Mouse (Mus musculus) granulocyte monocyte progenitor cell, adult 5-6 weeks (primary cell): ENCODE results near the gene Thop1. TPM values are rescaled to one million over a fixed set of nuclear protein-coding genes. Genes with fewer than 3 reads are reported as not detected.

Source experiments
- ATAC-seq: replicated peaks from 2 replicates; pipeline ENCODE4 v1.8.0; 2016; ENCODE audit warnings: mild to moderate bottlenecking, moderate TSS enrichment, inconsistent platforms; ENCODE audit not compliant: poor library complexity, severe bottlenecking
- total RNA-seq, 2 experiments: library from RNA; stranded (forward) in 1 of 2; stranded (reverse) in 1 of 2; fragments of 200-712, 200-1000 nt in 1 of 2; fragments of >200 nt in 1 of 2; fragmentation: Nextera tagmentation in 1 of 2; gene quantifications; 2 replicates each; pipeline ENCODE4 v1.2.3; 2014 to 2017

Thop1 gene
- total RNA-seq, 2 experiments from 2014 or later, result 23.3 to 26.3 TPM

DNA sequence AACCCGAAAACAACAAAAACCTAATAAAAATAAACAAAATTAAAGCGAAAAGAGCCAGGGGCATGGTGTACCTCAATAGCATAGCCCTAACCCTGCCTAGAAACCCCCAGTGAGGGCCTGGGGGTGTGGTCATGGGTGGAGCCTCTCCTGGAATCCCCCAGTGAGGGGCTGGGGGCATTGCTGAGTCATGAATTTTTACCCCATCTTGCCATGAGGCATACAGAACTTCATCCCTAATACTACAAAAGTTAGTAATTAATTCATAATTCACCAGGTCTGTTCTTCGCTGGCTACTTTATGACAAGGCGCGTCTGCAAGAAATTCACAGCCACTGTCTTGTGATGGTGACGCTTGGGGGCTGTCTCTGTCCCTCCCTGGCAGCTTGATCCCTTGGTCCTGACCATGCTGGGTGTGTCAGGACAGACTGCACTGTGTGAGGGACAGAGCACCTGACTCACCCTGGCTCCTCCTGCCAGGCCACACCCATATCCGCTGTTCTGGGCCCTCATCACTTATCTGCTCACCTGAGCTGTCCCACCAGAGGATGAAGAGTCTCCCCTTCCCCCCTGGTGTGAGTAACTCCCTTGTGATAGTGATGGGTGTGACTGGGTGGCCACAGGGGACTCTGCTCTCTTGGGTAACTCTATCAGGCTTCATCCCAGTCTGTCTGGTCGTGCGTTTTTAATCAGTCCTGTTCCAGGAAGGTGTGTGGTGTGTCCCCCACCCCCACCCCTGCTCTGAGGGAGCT is 25.3 kb downstream of the Thop1 start:
- no peak for ATAC-seq

DNA sequence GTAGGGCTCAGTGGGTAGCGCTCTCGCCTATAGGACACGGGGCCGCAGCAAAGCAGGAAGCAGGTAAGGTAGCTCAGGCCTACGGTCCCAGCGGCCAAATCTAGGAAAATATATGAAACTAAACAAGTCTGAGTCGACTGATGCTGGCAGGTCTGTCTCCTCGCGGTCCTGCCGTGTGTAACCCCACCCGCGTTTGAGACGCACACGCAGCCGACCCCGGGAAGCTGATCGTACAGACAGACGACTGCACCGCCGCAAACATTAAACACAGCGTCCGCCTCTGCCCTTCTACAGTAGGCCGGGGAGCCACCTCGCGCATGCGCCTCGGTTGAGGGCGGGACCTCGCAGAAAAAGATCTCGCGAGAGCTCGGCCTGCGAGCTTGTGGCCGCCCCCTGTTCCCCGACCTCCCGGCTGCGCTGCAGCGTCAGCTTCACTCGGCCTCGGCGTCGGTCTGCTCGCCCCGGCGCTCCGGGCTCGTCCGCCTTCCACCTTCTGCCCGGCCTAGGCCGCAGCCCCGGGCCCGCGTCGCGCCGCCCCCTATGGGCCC is 35.8 kb downstream of the Thop1 start, which contains the start of gene Map2k2:
Gene Map2k2 (plus strand): TSS at position 351 of the 548 bp plus-strand sequence.
- ATAC-seq, result peak; percentile 82

DNA sequence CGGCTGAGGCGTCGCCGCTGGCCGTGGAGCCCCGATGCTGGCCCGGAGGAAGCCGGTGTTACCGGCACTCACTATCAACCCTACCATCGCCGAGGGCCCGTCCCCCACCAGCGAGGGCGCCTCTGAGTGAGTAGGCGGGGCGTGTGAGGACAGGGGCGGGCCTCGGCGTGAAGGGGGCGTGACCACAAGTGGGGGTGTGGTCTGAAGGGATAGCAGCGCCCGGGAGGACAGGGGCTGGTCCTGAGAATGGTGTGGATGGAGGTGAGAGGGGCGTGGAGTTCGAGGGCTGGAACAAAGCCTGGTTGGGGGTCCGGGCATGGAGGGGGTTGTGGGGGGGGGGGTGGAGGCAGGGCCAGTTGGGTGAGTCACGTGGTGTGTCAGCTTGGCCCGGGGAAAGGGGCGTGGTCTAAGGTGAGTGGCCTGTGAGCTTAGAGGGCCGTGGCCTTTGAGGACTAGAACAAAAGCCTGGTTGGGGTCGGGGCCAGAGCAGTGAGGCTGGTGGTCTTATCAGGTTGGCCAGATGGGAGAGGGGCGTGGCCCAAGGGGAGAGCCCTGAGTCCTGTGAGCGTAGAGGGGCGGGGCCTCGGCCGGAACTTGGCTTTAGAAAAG is 36.4 kb downstream of the Thop1 start:
- peak; percentile 82 for ATAC-seq

DNA sequence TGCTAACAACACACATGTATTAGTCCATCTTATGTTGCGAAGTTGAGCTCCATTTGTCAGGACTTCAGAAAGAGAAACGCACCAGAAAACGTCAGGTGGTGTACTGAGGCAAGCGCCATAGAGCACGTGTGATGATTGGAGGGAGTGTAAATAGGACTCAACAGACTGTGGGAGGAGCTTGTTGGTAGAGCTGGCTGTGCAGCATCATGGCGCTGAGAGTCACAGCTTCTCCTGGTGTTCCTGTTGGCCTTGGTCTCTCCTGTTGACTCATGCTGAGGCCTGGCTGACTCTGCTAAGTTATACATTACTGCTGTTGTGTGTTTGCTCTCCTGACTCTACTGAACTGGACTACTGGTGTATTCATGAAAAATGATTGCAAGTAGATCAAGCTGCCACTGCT is 43.1 kb downstream of the Thop1 start:
- no peak for ATAC-seq

DNA sequence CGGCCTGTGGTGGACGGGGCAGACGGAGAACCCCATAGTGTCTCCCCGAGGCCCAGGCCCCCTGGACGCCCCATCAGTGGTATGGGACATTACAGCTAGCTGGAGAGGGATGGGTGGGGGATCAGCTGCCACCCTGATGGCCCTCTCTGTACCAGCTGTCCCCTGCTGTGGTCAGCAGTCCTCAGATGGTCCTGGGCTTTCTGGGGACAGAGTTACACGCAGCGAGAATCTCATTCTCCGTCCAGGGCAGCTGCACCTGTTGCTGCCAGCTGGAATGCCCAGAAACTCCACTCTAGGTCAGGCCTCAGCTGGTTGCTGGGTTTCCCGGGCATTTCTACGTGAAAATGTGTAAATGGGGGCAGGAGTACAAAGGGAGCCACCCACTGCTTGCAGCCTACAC is 49.8 kb downstream of the Thop1 start:
- ATAC-seq, result no peak

DNA sequence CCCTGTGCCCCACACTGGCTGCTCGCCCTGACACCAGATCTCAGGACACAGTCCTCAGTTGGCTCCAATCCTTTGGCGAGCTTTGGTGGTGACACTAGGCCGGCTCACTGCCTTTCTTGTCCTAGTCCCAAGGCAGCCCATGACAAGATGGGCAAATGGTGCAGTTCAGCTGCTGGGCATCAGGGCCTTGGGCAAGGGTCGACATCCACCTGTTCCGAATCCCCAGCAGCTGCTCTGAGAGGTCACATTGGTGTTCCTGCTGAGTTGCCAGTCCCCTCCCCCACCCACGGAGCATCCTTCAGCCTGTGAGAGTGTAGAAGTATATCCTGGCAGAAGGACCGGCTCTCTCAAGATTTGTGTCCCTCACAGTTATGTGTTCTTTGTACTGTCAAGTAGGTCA is 50.8 kb downstream of the Thop1 start:
- no peak for ATAC-seq

DNA sequence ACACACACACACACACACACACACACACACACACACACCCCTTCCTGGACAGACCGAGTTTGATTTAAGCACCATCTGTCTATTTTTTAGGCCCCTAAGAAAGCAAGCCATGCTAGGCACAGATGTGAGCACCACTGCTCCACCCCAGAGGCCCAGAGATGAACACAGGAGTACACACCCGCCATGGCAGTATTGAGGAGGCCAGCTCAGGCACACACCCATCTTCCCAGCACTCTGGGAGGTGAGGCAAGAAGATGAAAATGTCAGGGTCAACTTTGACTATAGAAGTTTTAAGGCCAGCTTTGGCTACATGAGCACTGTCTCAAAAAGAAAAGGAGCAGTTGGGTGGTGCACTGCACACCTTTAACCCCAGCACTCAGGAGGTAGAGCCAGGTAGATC is 53.1 kb downstream of the Thop1 start:
- ATAC-seq, result no peak

DNA sequence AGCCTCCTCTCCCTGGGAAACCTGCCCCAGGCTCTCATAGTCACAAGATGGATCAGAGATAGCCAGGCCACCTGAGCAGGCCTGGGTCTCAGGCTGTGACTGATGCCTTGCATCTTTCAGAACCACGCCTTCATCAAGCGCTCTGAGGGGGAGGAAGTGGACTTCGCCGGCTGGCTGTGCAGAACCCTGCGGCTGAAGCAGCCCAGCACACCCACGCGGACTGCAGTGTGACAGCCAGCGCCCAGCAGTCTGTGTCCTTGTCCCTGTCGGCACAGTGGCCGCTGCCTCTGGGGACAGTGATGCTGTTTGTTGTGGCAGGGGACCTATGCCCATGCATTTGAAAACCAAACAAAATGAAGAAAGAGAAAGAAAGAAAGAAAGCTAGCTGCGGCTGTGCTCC is 53.7 kb downstream of the Thop1 start:
- ATAC-seq, result no peak

Other genes with a start within 250 kb of the Thop1 start
- gene Oaz1, start 243.4 kb upstream of the Thop1 start, total RNA-seq (2014; fragmentation: Nextera tagmentation), result 1,332 and 1,363 TPM in 2 replicates
- 324 and 374 TPM in 2 replicates for gene Oaz1, start 243.4 kb upstream of the Thop1 start, total RNA-seq (2017)
- gene Lingo3, start 226.0 kb upstream of the Thop1 start, total RNA-seq (2014; fragmentation: Nextera tagmentation), result 0.21 TPM in 1 of 2 replicates, not detected in the other
- 0.15 TPM in 1 of 2 replicates, not detected in the other for gene Lingo3, start 226.0 kb upstream of the Thop1 start, total RNA-seq (2017)
- gene Lsm7, start 214.8 kb upstream of the Thop1 start, total RNA-seq (2014; fragmentation: Nextera tagmentation), result 207 and 210 TPM in 2 replicates
- 378 and 439 TPM in 2 replicates for gene Lsm7, start 214.8 kb upstream of the Thop1 start, total RNA-seq (2017)
- 15.2 and 20.9 TPM in 2 replicates for gene Sppl2b, start 214.8 kb upstream of the Thop1 start, total RNA-seq (2014; fragmentation: Nextera tagmentation)
- gene Sppl2b, start 214.8 kb upstream of the Thop1 start, total RNA-seq (2017), result 12.2 and 14.1 TPM in 2 replicates
- gene Tmprss9, start 198.2 kb upstream of the Thop1 start, total RNA-seq (2014; fragmentation: Nextera tagmentation), result not detected in 2 replicates
- gene Tmprss9, start 198.2 kb upstream of the Thop1 start, total RNA-seq (2017), result not detected in 2 replicates
- gene Timm13, start 169.1 kb upstream of the Thop1 start, total RNA-seq (2014; fragmentation: Nextera tagmentation), result 145 and 158 TPM in 2 replicates
- gene Timm13, start 169.1 kb upstream of the Thop1 start, total RNA-seq (2017), result 38.2 and 50.4 TPM in 2 replicates
- 24.9 and 35.1 TPM in 2 replicates for gene Lmnb2, start 151.8 kb upstream of the Thop1 start, total RNA-seq (2014; fragmentation: Nextera tagmentation)
- 56.2 and 62.8 TPM in 2 replicates for gene Lmnb2, start 151.8 kb upstream of the Thop1 start, total RNA-seq (2017)
- gene Gadd45b, start 140.0 kb upstream of the Thop1 start, total RNA-seq (2014; fragmentation: Nextera tagmentation), result 20.1 and 21.5 TPM in 2 replicates
- 25.6 and 27.6 TPM in 2 replicates for gene Gadd45b, start 140.0 kb upstream of the Thop1 start, total RNA-seq (2017)
- gene Gng7, start 55.1 kb upstream of the Thop1 start, total RNA-seq (2014; fragmentation: Nextera tagmentation), result 0.30 and 1.5 TPM in 2 replicates
- 0.09 and 0.46 TPM in 2 replicates for gene Gng7, start 55.1 kb upstream of the Thop1 start, total RNA-seq (2017)
- gene Diras1, start 44.4 kb upstream of the Thop1 start, total RNA-seq (2014; fragmentation: Nextera tagmentation), result not detected in 2 replicates
- gene Diras1, start 44.4 kb upstream of the Thop1 start, total RNA-seq (2017), result not detected in 2 replicates
- 3.1 and 5.9 TPM in 2 replicates for gene Slc39a3, start 32.6 kb upstream of the Thop1 start, total RNA-seq (2014; fragmentation: Nextera tagmentation)
- 4.3 and 5.3 TPM in 2 replicates for gene Slc39a3, start 32.6 kb upstream of the Thop1 start, total RNA-seq (2017)
- gene Sgta, start 9.9 kb upstream of the Thop1 start, total RNA-seq (2014; fragmentation: Nextera tagmentation), result 33.8 and 47.9 TPM in 2 replicates
- gene Sgta, start 9.9 kb upstream of the Thop1 start, total RNA-seq (2017), result 37.5 and 41.7 TPM in 2 replicates
- 0.43 TPM in 1 of 2 replicates, not detected in the other for gene Creb3l3, start 28.8 kb downstream of the Thop1 start, total RNA-seq (2014; fragmentation: Nextera tagmentation)
- gene Creb3l3, start 28.8 kb downstream of the Thop1 start, total RNA-seq (2017), result 0.86 and 1.3 TPM in 2 replicates
- gene Map2k2, start 35.9 kb downstream of the Thop1 start, total RNA-seq (2014; fragmentation: Nextera tagmentation), result 35.0 and 72.7 TPM in 2 replicates
- gene Map2k2, start 35.9 kb downstream of the Thop1 start, total RNA-seq (2017), result 46.7 and 50.8 TPM in 2 replicates
- 16.1 and 20.6 TPM in 2 replicates for gene Zbtb7a, start 65.2 kb downstream of the Thop1 start, total RNA-seq (2014; fragmentation: Nextera tagmentation)
- gene Zbtb7a, start 65.2 kb downstream of the Thop1 start, total RNA-seq (2017), result 7.1 and 8.0 TPM in 2 replicates
- 6.3 and 22.9 TPM in 2 replicates for gene Pias4, start 97.9 kb downstream of the Thop1 start, total RNA-seq (2014; fragmentation: Nextera tagmentation)
- gene Pias4, start 97.9 kb downstream of the Thop1 start, total RNA-seq (2017), result 7.8 and 8.1 TPM in 2 replicates
- 843 and 1,029 TPM in 2 replicates for gene Eef2, start 106.6 kb downstream of the Thop1 start, total RNA-seq (2014; fragmentation: Nextera tagmentation)
- 1,504 and 1,576 TPM in 2 replicates for gene Eef2, start 106.6 kb downstream of the Thop1 start, total RNA-seq (2017)
- gene Dapk3, start 113.0 kb downstream of the Thop1 start, total RNA-seq (2014; fragmentation: Nextera tagmentation), result 25.7 and 40.8 TPM in 2 replicates
- gene Dapk3, start 113.0 kb downstream of the Thop1 start, total RNA-seq (2017), result 20.5 and 33.0 TPM in 2 replicates
- gene 4930442H23Rik, start 113.8 kb downstream of the Thop1 start, total RNA-seq (2014; fragmentation: Nextera tagmentation), result not detected in 2 replicates
- not detected in 2 replicates for gene 4930442H23Rik, start 113.8 kb downstream of the Thop1 start, total RNA-seq (2017)
- gene Nmrk2, start 132.0 kb downstream of the Thop1 start, total RNA-seq (2014; fragmentation: Nextera tagmentation), result not detected in 2 replicates
- gene Nmrk2, start 132.0 kb downstream of the Thop1 start, total RNA-seq (2017), result not detected in 2 replicates
- not detected in 2 replicates for gene Atcay, start 160.8 kb downstream of the Thop1 start, total RNA-seq (2014; fragmentation: Nextera tagmentation)
- not detected in 2 replicates for gene Atcay, start 160.8 kb downstream of the Thop1 start, total RNA-seq (2017)
- not detected in 2 replicates for gene Zfr2, start 163.1 kb downstream of the Thop1 start, total RNA-seq (2014; fragmentation: Nextera tagmentation)
- 0.13 TPM in 1 of 2 replicates, not detected in the other for gene Zfr2, start 163.1 kb downstream of the Thop1 start, total RNA-seq (2017)
- gene Matk, start 182.9 kb downstream of the Thop1 start, total RNA-seq (2014; fragmentation: Nextera tagmentation), result 16.8 and 35.6 TPM in 2 replicates
- gene Matk, start 182.9 kb downstream of the Thop1 start, total RNA-seq (2017), result 39.1 and 43.9 TPM in 2 replicates
- 94.0 and 105 TPM in 2 replicates for gene Mrpl54, start 196.9 kb downstream of the Thop1 start, total RNA-seq (2014; fragmentation: Nextera tagmentation)
- 161 and 185 TPM in 2 replicates for gene Mrpl54, start 196.9 kb downstream of the Thop1 start, total RNA-seq (2017)
- 19.7 and 29.1 TPM in 2 replicates for gene Apba3, start 196.9 kb downstream of the Thop1 start, total RNA-seq (2014; fragmentation: Nextera tagmentation)
- gene Apba3, start 196.9 kb downstream of the Thop1 start, total RNA-seq (2017), result 14.2 and 19.9 TPM in 2 replicates
- 1.0 and 8.4 TPM in 2 replicates for gene Tjp3, start 221.5 kb downstream of the Thop1 start, total RNA-seq (2014; fragmentation: Nextera tagmentation)
- gene Tjp3, start 221.5 kb downstream of the Thop1 start, total RNA-seq (2017), result 1.3 and 6.2 TPM in 2 replicates
- 32.4 and 42.7 TPM in 2 replicates for gene Pip5k1c, start 222.9 kb downstream of the Thop1 start, total RNA-seq (2014; fragmentation: Nextera tagmentation)
- 24.7 and 32.7 TPM in 2 replicates for gene Pip5k1c, start 222.9 kb downstream of the Thop1 start, total RNA-seq (2017)